Mouse (Mus musculus): ENCODE data around the gene 1700042G07Rik. TPM values are rescaled to one million over a fixed set of nuclear protein-coding genes. Genes with fewer than 3 reads are reported as not detected.
A peak's percentile ranks its signal among the peaks of the same experiment; 100 is the strongest.

1700042G07Rik gene
- polyA plus RNA-seq, 1 experiment from 2014 or later, result not detected

GRCm38 (mm10) chr4:116142269-116142668, 30.9 kb upstream of the 1700042G07Rik start:
- WGBS, result 58% methylated on average over 7 of the region's 7 CpGs
- Histone ChIP-seq H3K36me3 (ENCODE audit: insufficient read depth, low read length) (no peaks in the 10 kb centered on the region), H3K9ac (replicated peaks; ENCODE audit: low read length) (no peak overlapping the region), H3K4me3 (ENCODE audit: low read length) (no peak overlapping the region), H3K9me3 (ENCODE audit: low read length) (no peaks in the 10 kb centered on the region), H3K27ac (ENCODE audit: low read length) (no peak overlapping the region), H3K4me1 (ENCODE audit: insufficient read depth, low read length) (peaks cover 13% of the 10 kb centered on the region; the same call in 1 of the 2 replicates), H3K27me3 (ENCODE audit: insufficient read depth, low read length) (no peaks in the 10 kb centered on the region), H3K4me2 (replicated peaks; ENCODE audit: low read depth, low read length) (no peak overlapping the region)
- no peak for ATAC-seq (ENCODE audit: low FRiP score, low TSS enrichment)

- no peaks in the 10 kb centered on the region for H3K9me3 ChIP-seq (ENCODE audit: low read length)
- peak overlapping the region; percentile 71 for H3K4me3 ChIP-seq (ENCODE audit: low read length)
- no peak for ATAC-seq (ENCODE audit: low FRiP score, low TSS enrichment)
- H3K4me2 ChIP-seq (replicated peaks; ENCODE audit: low read depth, low read length), result peak overlapping the region; percentile 98
- H3K27me3 ChIP-seq (ENCODE audit: insufficient read depth, low read length), result no peaks in the 10 kb centered on the region
- H3K27ac ChIP-seq (ENCODE audit: low read length), result no peak overlapping the region
- 6% methylated on average over 7 of the region's 7 CpGs for WGBS
- H3K36me3 ChIP-seq (ENCODE audit: insufficient read depth, low read length), result no peaks in the 10 kb centered on the region
- peak overlapping the region; percentile 79 for H3K9ac ChIP-seq (replicated peaks; ENCODE audit: low read length)
- H3K4me1 ChIP-seq (ENCODE audit: insufficient read depth, low read length), result peaks cover 13% of the 10 kb centered on the region; the same call in 1 of the 2 replicates
Observed at GRCm38 (mm10) chr4:116143317-116143811, 29.8 kb upstream of the 1700042G07Rik start.

- H3K27ac ChIP-seq (ENCODE audit: low read length), result no peak overlapping the region
- peak overlapping the region; percentile 71 for H3K4me3 ChIP-seq (ENCODE audit: low read length)
- no peaks in the 10 kb centered on the region for H3K27me3 ChIP-seq (ENCODE audit: insufficient read depth, low read length)
- peak; percentile 84 for ATAC-seq (ENCODE audit: low FRiP score, low TSS enrichment)
- peak overlapping the region; percentile 98 for H3K4me2 ChIP-seq (replicated peaks; ENCODE audit: low read depth, low read length)
- WGBS, result 1% methylated on average over 43 of the region's 47 CpGs
- no peaks in the 10 kb centered on the region for H3K36me3 ChIP-seq (ENCODE audit: insufficient read depth, low read length)
- H3K9me3 ChIP-seq (ENCODE audit: low read length), result no peaks in the 10 kb centered on the region
- H3K4me1 ChIP-seq (ENCODE audit: insufficient read depth, low read length), result peaks cover 13% of the 10 kb centered on the region; the same call in 1 of the 2 replicates
- peak overlapping the region; percentile 79 for H3K9ac ChIP-seq (replicated peaks; ENCODE audit: low read length)
Observed at GRCm38 (mm10) chr4:116143891-116144717, 29.1 kb upstream of the 1700042G07Rik start.

GRCm38 (mm10) chr4:116149812-116150155, 23.4 kb upstream of the 1700042G07Rik start:
- Histone ChIP-seq H3K27me3 (ENCODE audit: insufficient read depth, low read length) (no peaks in the 10 kb centered on the region), H3K4me3 (ENCODE audit: low read length) (peak overlapping the region; percentile 90), H3K9ac (replicated peaks; ENCODE audit: low read length) (peak overlapping the region; percentile 97), H3K27ac (ENCODE audit: low read length) (peak overlapping the region; percentile 92), H3K4me1 (ENCODE audit: insufficient read depth, low read length) (peaks cover 12% of the 10 kb centered on the region), H3K4me2 (replicated peaks; ENCODE audit: low read depth, low read length) (peak overlapping the region; percentile 65), H3K9me3 (ENCODE audit: low read length) (no peaks in the 10 kb centered on the region), H3K36me3 (ENCODE audit: insufficient read depth, low read length) (peaks cover 30% of the 10 kb centered on the region)
- 0 out of 2 replicates have a peak, but pooled peaks have one; percentile 3 for ATAC-seq (ENCODE audit: low FRiP score, low TSS enrichment)
- 16% methylated on average over 6 of the region's 6 CpGs for WGBS

- Histone ChIP-seq H3K27ac (ENCODE audit: low read length) (peak overlapping the region; percentile 92), H3K27me3 (ENCODE audit: insufficient read depth, low read length) (no peaks in the 10 kb centered on the region), H3K4me2 (replicated peaks; ENCODE audit: low read depth, low read length) (peak overlapping the region; percentile 65), H3K36me3 (ENCODE audit: insufficient read depth, low read length) (peaks cover 36% of the 10 kb centered on the region), H3K9ac (replicated peaks; ENCODE audit: low read length) (peak overlapping the region; percentile 97), H3K4me3 (ENCODE audit: low read length) (peak overlapping the region; percentile 90), H3K4me1 (ENCODE audit: insufficient read depth, low read length) (peaks cover 12% of the 10 kb centered on the region), H3K9me3 (ENCODE audit: low read length) (no peaks in the 10 kb centered on the region)
- WGBS, result under 1% methylated on average over 49 of the region's 73 CpGs
- peak; percentile 95 for ATAC-seq (ENCODE audit: low FRiP score, low TSS enrichment)
Observed at GRCm38 (mm10) chr4:116150156-116150861, 22.9 kb upstream of the 1700042G07Rik start.

- Histone ChIP-seq H3K9ac (replicated peaks; ENCODE audit: low read length) (peak overlapping the region; percentile 97), H3K36me3 (ENCODE audit: insufficient read depth, low read length) (peaks cover 41% of the 10 kb centered on the region), H3K4me2 (replicated peaks; ENCODE audit: low read depth, low read length) (peak overlapping the region; percentile 65), H3K9me3 (ENCODE audit: low read length) (no peaks in the 10 kb centered on the region), H3K4me1 (ENCODE audit: insufficient read depth, low read length) (peaks cover 12% of the 10 kb centered on the region), H3K27me3 (ENCODE audit: insufficient read depth, low read length) (no peaks in the 10 kb centered on the region), H3K27ac (ENCODE audit: low read length) (peak overlapping the region; percentile 92), H3K4me3 (ENCODE audit: low read length) (peak overlapping the region; percentile 90)
- 0 out of 2 replicates have a peak, but pooled peaks have one; percentile 2 for ATAC-seq (ENCODE audit: low FRiP score, low TSS enrichment)
- WGBS, result 14% methylated on average over 4 of the region's 4 CpGs
Observed at GRCm38 (mm10) chr4:116150862-116151221, 22.3 kb upstream of the 1700042G07Rik start.

GRCm38 (mm10) chr4:116151238-116151637, 21.9 kb upstream of the 1700042G07Rik start, which contains the start of gene Lurap1:
Gene Lurap1 (minus strand): TSS chr4:116151338.
- peak within 1 kb of the TSS; percentile 97 for H3K9ac ChIP-seq (replicated peaks; ENCODE audit: low read length)
- H3K4me2 ChIP-seq (replicated peaks; ENCODE audit: low read depth, low read length), result peak within 1 kb of the TSS; percentile 65
- H3K36me3 ChIP-seq (ENCODE audit: insufficient read depth, low read length), result peaks cover 45% of the 10 kb centered on the region
- no peaks in the 10 kb centered on the region for H3K9me3 ChIP-seq (ENCODE audit: low read length)
- H3K27ac ChIP-seq (ENCODE audit: low read length), result peak within 1 kb of the TSS; percentile 92
- peaks cover 12% of the 10 kb centered on the region for H3K4me1 ChIP-seq (ENCODE audit: insufficient read depth, low read length)
- H3K27me3 ChIP-seq (ENCODE audit: insufficient read depth, low read length), result no peaks in the 10 kb centered on the region
- peak within 1 kb of the TSS; percentile 90 for H3K4me3 ChIP-seq (ENCODE audit: low read length)
- no peak for ATAC-seq (ENCODE audit: low FRiP score, low TSS enrichment)
- 68% methylated on average over 6 of the region's 6 CpGs for WGBS

- no peak overlapping the region for H3K9ac ChIP-seq (replicated peaks; ENCODE audit: low read length)
- no peaks in the 10 kb centered on the region for H3K9me3 ChIP-seq (ENCODE audit: low read length)
- 94% methylated on average over 15 of the region's 15 CpGs for WGBS
- peaks cover 12% of the 10 kb centered on the region for H3K4me1 ChIP-seq (ENCODE audit: insufficient read depth, low read length)
- no peak overlapping the region for H3K27ac ChIP-seq (ENCODE audit: low read length)
- ATAC-seq (ENCODE audit: low FRiP score, low TSS enrichment), result no peak
- H3K27me3 ChIP-seq (ENCODE audit: insufficient read depth, low read length), result no peaks in the 10 kb centered on the region
- H3K4me2 ChIP-seq (replicated peaks; ENCODE audit: low read depth, low read length), result no peak overlapping the region
- no peak overlapping the region for H3K4me3 ChIP-seq (ENCODE audit: low read length)
- peaks cover 59% of the 10 kb centered on the region for H3K36me3 ChIP-seq (ENCODE audit: insufficient read depth, low read length)
Observed at GRCm38 (mm10) chr4:116152702-116153101, 20.5 kb upstream of the 1700042G07Rik start.

GRCm38 (mm10) chr4:116157882-116158281, 15.3 kb upstream of the 1700042G07Rik start:
- Histone ChIP-seq H3K9ac (replicated peaks; ENCODE audit: low read length) (no peak overlapping the region), H3K9me3 (ENCODE audit: low read length) (no peaks in the 10 kb centered on the region), H3K36me3 (ENCODE audit: insufficient read depth, low read length) (peaks cover 76% of the 10 kb centered on the region), H3K27me3 (ENCODE audit: insufficient read depth, low read length) (no peaks in the 10 kb centered on the region), H3K4me3 (ENCODE audit: low read length) (no peak overlapping the region), H3K4me2 (replicated peaks; ENCODE audit: low read depth, low read length) (no peak overlapping the region), H3K4me1 (ENCODE audit: insufficient read depth, low read length) (peaks cover 14% of the 10 kb centered on the region), H3K27ac (ENCODE audit: low read length) (peak overlapping the region; percentile 31; the same call in 1 of the 2 replicates)
- no peak for ATAC-seq (ENCODE audit: low FRiP score, low TSS enrichment)
- WGBS, result 87% methylated on average over 2 of the region's 2 CpGs

Measured in kidney, embryonic 16.5 days (tissue).